Mouse (Mus musculus): ENCODE measurements at regions not wholly inside any gene's neighbourhood (a gene's known extent, or its start where the extent isn't known, plus 50 kb on each side); places are given as distances from the start of the nearest gene placed in this dataset.

- DNase-seq: no peak
Measured at GRCm38 (mm10) chr11:114548658-114549057, 119.7 kb upstream of the Rpl38 start.

- DNase-seq: peak; percentile 6
Measured at GRCm38 (mm10) chr11:114544212-114544611, 124.1 kb upstream of the Rpl38 start.

GRCm38 (mm10) chr11:114542167-114542566, 126.2 kb upstream of the Rpl38 start:
- DNase-seq: no peak

- no peak for DNase-seq
Measured at GRCm38 (mm10) chr11:114540503-114540902, 127.8 kb upstream of the Rpl38 start.

- DNase-seq: no peak
Measured at GRCm38 (mm10) chr11:114536616-114537493, 131.5 kb upstream of the Rpl38 start.

GRCm38 (mm10) chr11:114535900-114536299, 132.4 kb upstream of the Rpl38 start:
- DNase-seq: no peak

GRCm38 (mm10) chr11:114534436-114534835, 133.9 kb upstream of the Rpl38 start:
- DNase-seq: no peak

GRCm38 (mm10) chr11:114531241-114531765, 137.0 kb upstream of the Rpl38 start:
- DNase-seq: no peak

GRCm38 (mm10) chr11:114528937-114529772, 139.2 kb upstream of the Rpl38 start:
- no peak for DNase-seq

- peak; percentile 83 for DNase-seq
Measured at GRCm38 (mm10) chr11:114523444-114524238, 144.7 kb upstream of the Rpl38 start.

- DNase-seq: no peak
Measured at GRCm38 (mm10) chr11:114515278-114515677, 153.0 kb upstream of the Rpl38 start.

GRCm38 (mm10) chr11:114514126-114514525, 154.2 kb upstream of the Rpl38 start:
- no peak for DNase-seq

GRCm38 (mm10) chr11:114513446-114513845, 154.9 kb upstream of the Rpl38 start:
- DNase-seq: no peak

- DNase-seq: no peak
Measured at GRCm38 (mm10) chr11:114511994-114512393, 156.3 kb upstream of the Rpl38 start.

GRCm38 (mm10) chr11:114502562-114502961, 165.8 kb upstream of the Rpl38 start:
- no peak for DNase-seq

- DNase-seq: no peak
Measured at GRCm38 (mm10) chr11:114501869-114502540, 166.3 kb upstream of the Rpl38 start.

GRCm38 (mm10) chr11:114500416-114500815, 167.9 kb upstream of the Rpl38 start:
- DNase-seq: no peak

- no peak for DNase-seq
Measured at GRCm38 (mm10) chr11:114499665-114500064, 168.7 kb upstream of the Rpl38 start.

- peak; percentile 30 for DNase-seq
Measured at GRCm38 (mm10) chr11:114495520-114495921, 172.8 kb upstream of the Rpl38 start.

GRCm38 (mm10) chr11:114486455-114486854, 181.9 kb upstream of the Rpl38 start:
- no peak for DNase-seq

- no peak for DNase-seq
Measured at GRCm38 (mm10) chr11:114485429-114485828, 182.9 kb upstream of the Rpl38 start.

- no peak for DNase-seq
Measured at GRCm38 (mm10) chr11:114484668-114484953, 183.7 kb upstream of the Rpl38 start.

Measured in lung, postnatal 14 days (tissue).